Mouse (Mus musculus): ENCODE measurements around the gene Mcur1. TPM values are rescaled to one million over a fixed set of nuclear protein-coding genes. Genes with fewer than 3 reads are reported as not detected.

Gene Mcur1
- polyA plus RNA-seq, 1 experiment = not detected

- no peak overlapping the region for H3K4me3 ChIP-seq (ENCODE audit: insufficient read depth, low read depth, low read length)
- TF ChIP-seq CTCF (IDR thresholded peaks at IDR 0.05; ENCODE audit: insufficient read depth, low read depth, low read length) (no peak), POLR2A (IDR thresholded peaks at IDR 0.05; ENCODE audit: insufficient read depth, low read depth, low read length) (no peak)
- 92% methylated on average over 5 of the region's 5 CpGs for WGBS
- H3K4me1 ChIP-seq (ENCODE audit: control insufficient read depth, insufficient read depth, low read length) = peaks cover 7% of the 10 kb centered on the region; the same call in 1 of the 2 replicates
- H3K27ac ChIP-seq (ENCODE audit: insufficient read depth, low read depth, low read length) = no peak overlapping the region
Measured at GRCm38 (mm10) chr13:43575431-43575830, 15.4 kb upstream of the Mcur1 start.

- TF ChIP-seq POLR2A (IDR thresholded peaks at IDR 0.05; ENCODE audit: insufficient read depth, low read depth, low read length) (no peak), CTCF (IDR thresholded peaks at IDR 0.05; ENCODE audit: insufficient read depth, low read depth, low read length) (no peak)
Measured at GRCm38 (mm10) chr13:43573979-43574378, 14.0 kb upstream of the Mcur1 start.

GRCm38 (mm10) chr13:43567141-43567891 lies 7.3 kb upstream of the Mcur1 start:
- WGBS = 43% methylated on average over 23 of the region's 25 CpGs

More at GRCm38 (mm10) chr13:43573979-43574378, 14.0 kb upstream of the Mcur1 start:
- Histone ChIP-seq H3K27ac (ENCODE audit: insufficient read depth, low read depth, low read length) (no peak overlapping the region), H3K4me3 (ENCODE audit: insufficient read depth, low read depth, low read length) (no peak overlapping the region), H3K4me1 (ENCODE audit: control insufficient read depth, insufficient read depth, low read length) (peaks cover 2% of the 10 kb centered on the region; the same call in 1 of the 2 replicates)
- WGBS = 54% methylated on average over 2 of the region's 2 CpGs

GRCm38 (mm10) chr13:43566184-43566583 lies 6.2 kb upstream of the Mcur1 start:
- H3K4me3 ChIP-seq (ENCODE audit: insufficient read depth, low read depth, low read length) = no peak overlapping the region
- WGBS = 92% methylated on average over 8 of the region's 8 CpGs
- peaks cover 6% of the 10 kb centered on the region for H3K4me1 ChIP-seq (ENCODE audit: control insufficient read depth, insufficient read depth, low read length)
- TF ChIP-seq CTCF (IDR thresholded peaks at IDR 0.05; ENCODE audit: insufficient read depth, low read depth, low read length) (no peak), POLR2A (IDR thresholded peaks at IDR 0.05; ENCODE audit: insufficient read depth, low read depth, low read length) (no peak)
- H3K27ac ChIP-seq (ENCODE audit: insufficient read depth, low read depth, low read length) = no peak overlapping the region

More at GRCm38 (mm10) chr13:43567141-43567891, 7.3 kb upstream of the Mcur1 start:
- Histone ChIP-seq H3K4me1 (ENCODE audit: control insufficient read depth, insufficient read depth, low read length) (peaks cover 6% of the 10 kb centered on the region), H3K27ac (ENCODE audit: insufficient read depth, low read depth, low read length) (0 out of 2 replicates have a peak overlapping the region, but pooled peaks have one; percentile 49), H3K4me3 (ENCODE audit: insufficient read depth, low read depth, low read length) (no peak overlapping the region)
- TF ChIP-seq CTCF (IDR thresholded peaks at IDR 0.05; ENCODE audit: insufficient read depth, low read depth, low read length) = no peak
- TF ChIP-seq POLR2A (IDR thresholded peaks at IDR 0.05; ENCODE audit: insufficient read depth, low read depth, low read length) = no peak

- 10% methylated on average over 9 of the region's 9 CpGs for WGBS
- Histone ChIP-seq H3K4me1 (ENCODE audit: control insufficient read depth, insufficient read depth, low read length) (peaks cover 6% of the 10 kb centered on the region), H3K4me3 (ENCODE audit: insufficient read depth, low read depth, low read length) (no peak overlapping the region), H3K27ac (ENCODE audit: insufficient read depth, low read depth, low read length) (no peak overlapping the region)
- TF ChIP-seq POLR2A (IDR thresholded peaks at IDR 0.05; ENCODE audit: insufficient read depth, low read depth, low read length) (no peak), CTCF (IDR thresholded peaks at IDR 0.05; ENCODE audit: insufficient read depth, low read depth, low read length) (peak; percentile 74)
Measured at GRCm38 (mm10) chr13:43565346-43565745, 5.4 kb upstream of the Mcur1 start.

- no peak overlapping the region for H3K4me3 ChIP-seq (ENCODE audit: insufficient read depth, low read depth, low read length)
- WGBS = 94% methylated on average over 5 of the region's 5 CpGs
- peaks cover 6% of the 10 kb centered on the region for H3K4me1 ChIP-seq (ENCODE audit: control insufficient read depth, insufficient read depth, low read length)
- H3K27ac ChIP-seq (ENCODE audit: insufficient read depth, low read depth, low read length) = no peak overlapping the region
- TF ChIP-seq CTCF (IDR thresholded peaks at IDR 0.05; ENCODE audit: insufficient read depth, low read depth, low read length) = no peak
Measured at GRCm38 (mm10) chr13:43564733-43565132, 4.7 kb upstream of the Mcur1 start.

- Histone ChIP-seq H3K4me1 (ENCODE audit: control insufficient read depth, insufficient read depth, low read length) (peaks cover 8% of the 10 kb centered on the region), H3K27ac (ENCODE audit: insufficient read depth, low read depth, low read length) (no peak overlapping the region), H3K4me3 (ENCODE audit: insufficient read depth, low read depth, low read length) (no peak overlapping the region)
- WGBS = 92% methylated on average over 5 of the region's 5 CpGs
- TF ChIP-seq CTCF (IDR thresholded peaks at IDR 0.05; ENCODE audit: insufficient read depth, low read depth, low read length) (no peak), POLR2A (IDR thresholded peaks at IDR 0.05; ENCODE audit: insufficient read depth, low read depth, low read length) (no peak)
Measured at GRCm38 (mm10) chr13:43562726-43563125, 2.7 kb upstream of the Mcur1 start.

GRCm38 (mm10) chr13:43560458-43561411 lies 744 bp upstream of the Mcur1 start:
- H3K4me1 ChIP-seq (ENCODE audit: control insufficient read depth, insufficient read depth, low read length) = peaks cover 3% of the 10 kb centered on the region
- H3K4me3 ChIP-seq (ENCODE audit: insufficient read depth, low read depth, low read length) = peak overlapping the region; percentile 82
- WGBS = 8% methylated on average over 18 of the region's 18 CpGs
- TF ChIP-seq CTCF (IDR thresholded peaks at IDR 0.05; ENCODE audit: insufficient read depth, low read depth, low read length) (no peak), POLR2A (IDR thresholded peaks at IDR 0.05; ENCODE audit: insufficient read depth, low read depth, low read length) (no peak)
- H3K27ac ChIP-seq (ENCODE audit: insufficient read depth, low read depth, low read length) = peak overlapping the region; percentile 74

GRCm38 (mm10) chr13:43558959-43559358 lies 1.0 kb downstream of the Mcur1 start:
- Histone ChIP-seq H3K27ac (ENCODE audit: insufficient read depth, low read depth, low read length) (no peak overlapping the region), H3K4me1 (ENCODE audit: control insufficient read depth, insufficient read depth, low read length) (peaks cover 3% of the 10 kb centered on the region), H3K4me3 (ENCODE audit: insufficient read depth, low read depth, low read length) (no peak overlapping the region)
- TF ChIP-seq CTCF (IDR thresholded peaks at IDR 0.05; ENCODE audit: insufficient read depth, low read depth, low read length) = no peak
- no peak for TF ChIP-seq POLR2A (IDR thresholded peaks at IDR 0.05; ENCODE audit: insufficient read depth, low read depth, low read length)
- 33% methylated on average over 6 of the region's 6 CpGs for WGBS

Data from olfactory bulb, adult 2 months (tissue).